Mouse (Mus musculus) testis, adult 2 months (tissue): ENCODE measurements around the gene Ms4a14.

Experiments
- CTCF ChIP-seq: fragments of 200-500 bp; IDR thresholded peaks from 2 replicates; pipeline ENCODE4 v1.5.1; 2012; ENCODE audit warnings: low read depth, mild to moderate bottlenecking, inconsistent platforms, low read length, moderate library complexity; ENCODE audit not compliant: control insufficient read depth, insufficient read depth, insufficient replicate concordance
- POLR2A ChIP-seq: fragments of 200-500 bp; IDR thresholded peaks from 2 replicates; pipeline ENCODE4 v1.6.1; 2012; ENCODE audit warnings: low read depth, mild to moderate bottlenecking, inconsistent platforms, low read length, moderate library complexity; ENCODE audit not compliant: control insufficient read depth

DNA sequence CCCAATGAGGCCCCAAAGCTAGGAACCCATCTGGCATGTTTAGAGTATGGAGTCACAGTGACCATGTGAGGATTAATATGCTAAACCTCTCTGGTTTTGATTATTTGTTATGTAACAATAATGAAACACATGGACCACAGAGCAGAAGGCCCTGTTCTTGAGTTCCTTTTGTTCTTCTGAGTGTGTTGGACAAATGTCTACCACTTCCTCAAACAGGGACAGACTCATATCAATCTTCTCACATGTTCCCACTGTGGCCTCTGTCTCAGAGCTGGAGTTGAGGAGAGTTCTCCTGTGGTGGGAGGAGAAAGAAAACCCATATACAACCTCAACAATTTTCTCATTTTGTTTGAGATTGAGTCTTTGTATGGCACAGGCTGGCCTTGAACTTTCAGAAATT, 28.9 kb upstream of the Ms4a14 start:
- TF ChIP-seq CTCF, result no peak
- no peak for TF ChIP-seq POLR2A
